8 mouse cellular contexts compared by ENCODE assay signal in genomic region chr1:87265200-87265599, GRCm38 (mm10). TPM values are rescaled to one million over a fixed set of nuclear protein-coding genes. Genes with fewer than 3 reads are reported as not detected.
DNase-seq lines count a peak whose midpoint lies in the region; ATAC-seq and TF ChIP-seq lines count a peak whose summit lies in the region.

No protein-coding gene starts in this region.

- 3% methylated on average over 13 of the region's 13 CpGs for WGBS in forebrain, postnatal 0 days
- 3% methylated on average over 13 of the region's 13 CpGs for WGBS in limb, embryonic 13.5 days
- under 1% methylated on average over 13 of the region's 13 CpGs for WGBS in stomach, embryonic 15.5 days

- peak overlapping the region; percentile 87 for H3K4me3 ChIP-seq in megakaryocyte, embryonic 14.5 days (replicated peaks)
- peak overlapping the region; percentile 48 for H3K4me3 ChIP-seq in forebrain, postnatal 0 days (ENCODE audit: low read depth, low read length)
- H3K4me3 ChIP-seq in limb, embryonic 13.5 days = peak overlapping the region; percentile 54
- peak overlapping the region; percentile 45 for H3K4me3 ChIP-seq in stomach, embryonic 15.5 days (replicated peaks)

- peaks cover 38% of the 10 kb centered on the region for H3K4me1 ChIP-seq in megakaryocyte, embryonic 14.5 days
- H3K4me1 ChIP-seq in forebrain, postnatal 0 days (ENCODE audit: insufficient read depth) = peaks cover 6% of the 10 kb centered on the region
- peaks cover 24% of the 10 kb centered on the region for H3K4me1 ChIP-seq in limb, embryonic 13.5 days
- peaks cover 14% of the 10 kb centered on the region for H3K4me1 ChIP-seq in stomach, embryonic 15.5 days

- peaks cover 88% of the 10 kb centered on the region for H3K27me3 ChIP-seq in megakaryocyte, embryonic 14.5 days (replicated peaks)
- H3K27me3 ChIP-seq in forebrain, postnatal 0 days (ENCODE audit: insufficient read depth, low read length) = peaks cover 36% of the 10 kb centered on the region
- H3K27me3 ChIP-seq in limb, embryonic 13.5 days = peaks cover 83% of the 10 kb centered on the region
- H3K27me3 ChIP-seq in stomach, embryonic 15.5 days (replicated peaks) = peaks cover 61% of the 10 kb centered on the region

- H3K9ac ChIP-seq in forebrain, postnatal 0 days = no peak overlapping the region
- H3K9ac ChIP-seq in limb, embryonic 13.5 days = no peak overlapping the region
- no peak overlapping the region for H3K9ac ChIP-seq in stomach, embryonic 15.5 days

- H3K4me2 ChIP-seq in forebrain, postnatal 0 days (ENCODE audit: low read depth) = peak overlapping the region; percentile 99
- H3K4me2 ChIP-seq in limb, embryonic 13.5 days (replicated peaks) = peak overlapping the region; percentile 98
- H3K4me2 ChIP-seq in stomach, embryonic 15.5 days = peak overlapping the region; percentile 95

- DNase-seq in forebrain, postnatal 0 days = no peak
- DNase-seq in thymus, postnatal 25 days = no peak
- DNase-seq in left cerebral cortex, adult 9 months (ENCODE audit: low spot score in 2 of 2) = no peak
- DNase-seq in frontal cortex, postnatal 10 days (ENCODE audit: low spot score in 2 of 2) = no peak

- no peak overlapping the region for H3K27ac ChIP-seq in forebrain, postnatal 0 days (ENCODE audit: low read depth, low read length)
- no peak overlapping the region for H3K27ac ChIP-seq in limb, embryonic 13.5 days
- H3K27ac ChIP-seq in stomach, embryonic 15.5 days = no peak overlapping the region

- TF ChIP-seq CTCF in forebrain, postnatal 0 days (IDR thresholded peaks at IDR 0.05; ENCODE audit: low read depth) = no peak

- peaks cover 11% of the 10 kb centered on the region for H3K9me3 ChIP-seq in megakaryocyte, embryonic 14.5 days
- H3K9me3 ChIP-seq in forebrain, postnatal 0 days (ENCODE audit: low read length) = no peaks in the 10 kb centered on the region
- no peaks in the 10 kb centered on the region for H3K9me3 ChIP-seq in limb, embryonic 13.5 days
- no peaks in the 10 kb centered on the region for H3K9me3 ChIP-seq in stomach, embryonic 15.5 days

- no peaks in the 10 kb centered on the region for H3K36me3 ChIP-seq in megakaryocyte, embryonic 14.5 days (replicated peaks; ENCODE audit: low read length)
- H3K36me3 ChIP-seq in forebrain, postnatal 0 days (ENCODE audit: insufficient read depth) = no peaks in the 10 kb centered on the region
- no peaks in the 10 kb centered on the region for H3K36me3 ChIP-seq in limb, embryonic 13.5 days
- H3K36me3 ChIP-seq in stomach, embryonic 15.5 days = no peaks in the 10 kb centered on the region

- ATAC-seq in megakaryocyte, adult 5-6 weeks (ENCODE audit: poor library complexity, severe bottlenecking) = no peak; the same call in 1 of the 2 replicates
- ATAC-seq in forebrain, postnatal 0 days = peak; percentile 54
- ATAC-seq in limb, embryonic 13.5 days (ENCODE audit: low FRiP score, low read depth) = no peak
- ATAC-seq in stomach, embryonic 15.5 days (ENCODE audit: insufficient read depth, low FRiP score, low read depth) = no peak

RNA-seq across cellular contexts. Expression of gene Efhd1, which starts 1.0 kb away (rescaled TPM):
- polyA plus RNA-seq in megakaryocyte, embryonic 14.5 days (2012; ENCODE audit: insufficient read depth, low replicate concordance) = 0.10 TPM in 1 of 2 replicates, not detected in the other
- total RNA-seq in megakaryocyte, adult 5-6 weeks (2015) = 0.07 TPM in 1 of 2 replicates, not detected in the other
- total RNA-seq in megakaryocyte, adult 5-6 weeks (2017) = not detected in 2 replicates
- total RNA-seq in forebrain, postnatal 0 days (2014; rRNA removed) = 1.3 TPM in 2 replicates
- 1.9 and 2.2 TPM in 2 replicates for polyA plus RNA-seq in forebrain, postnatal 0 days (2015; fragmentation: Nextera tagmentation; extraction: Ambion mirVana)
- 0.69 and 0.89 TPM in 2 replicates for polyA plus RNA-seq in limb, embryonic 13.5 days (2015; fragmentation: Nextera tagmentation; extraction: Ambion mirVana)
- polyA plus RNA-seq in stomach, embryonic 15.5 days (2015; fragmentation: Nextera tagmentation; extraction: Ambion mirVana) = 0.18 and 0.48 TPM in 2 replicates

RNA-seq across cellular contexts. Expression of gene Eif4e2, which starts 51.5 kb away (rescaled TPM):
- 21.2 and 24.1 TPM in 2 replicates for polyA plus RNA-seq in megakaryocyte, embryonic 14.5 days (2012; ENCODE audit: insufficient read depth, low replicate concordance)
- total RNA-seq in megakaryocyte, adult 5-6 weeks (2015) = 75.9 and 81.3 TPM in 2 replicates
- total RNA-seq in megakaryocyte, adult 5-6 weeks (2017) = 118 and 156 TPM in 2 replicates
- 71.5 and 81.7 TPM in 2 replicates for total RNA-seq in forebrain, postnatal 0 days (2014; rRNA removed)
- polyA plus RNA-seq in forebrain, postnatal 0 days (2015; fragmentation: Nextera tagmentation; extraction: Ambion mirVana) = 77.6 and 87.5 TPM in 2 replicates
- 178 and 181 TPM in 2 replicates for polyA plus RNA-seq in limb, embryonic 13.5 days (2015; fragmentation: Nextera tagmentation; extraction: Ambion mirVana)
- polyA plus RNA-seq in stomach, embryonic 15.5 days (2015; fragmentation: Nextera tagmentation; extraction: Ambion mirVana) = 149 and 156 TPM in 2 replicates
